Mouse (Mus musculus) naive thymus-derived CD4-positive, alpha-beta T cell, adult 5 months (primary cell): ENCODE results near the gene Il17ra. TPM values are rescaled to one million over a fixed set of nuclear protein-coding genes. Genes with fewer than 3 reads are reported as not detected.

Experiments
- polyA plus RNA-seq: library from polyadenylated mRNA; unstranded; fragments of 100-300 nt; shearing (Covaris generic); gene quantifications from one replicate; pipeline ENCODE4 v1.2.1, GENCODE M21; 2017

The Il17ra gene
- polyA plus RNA-seq, result 227 TPM

DNA sequence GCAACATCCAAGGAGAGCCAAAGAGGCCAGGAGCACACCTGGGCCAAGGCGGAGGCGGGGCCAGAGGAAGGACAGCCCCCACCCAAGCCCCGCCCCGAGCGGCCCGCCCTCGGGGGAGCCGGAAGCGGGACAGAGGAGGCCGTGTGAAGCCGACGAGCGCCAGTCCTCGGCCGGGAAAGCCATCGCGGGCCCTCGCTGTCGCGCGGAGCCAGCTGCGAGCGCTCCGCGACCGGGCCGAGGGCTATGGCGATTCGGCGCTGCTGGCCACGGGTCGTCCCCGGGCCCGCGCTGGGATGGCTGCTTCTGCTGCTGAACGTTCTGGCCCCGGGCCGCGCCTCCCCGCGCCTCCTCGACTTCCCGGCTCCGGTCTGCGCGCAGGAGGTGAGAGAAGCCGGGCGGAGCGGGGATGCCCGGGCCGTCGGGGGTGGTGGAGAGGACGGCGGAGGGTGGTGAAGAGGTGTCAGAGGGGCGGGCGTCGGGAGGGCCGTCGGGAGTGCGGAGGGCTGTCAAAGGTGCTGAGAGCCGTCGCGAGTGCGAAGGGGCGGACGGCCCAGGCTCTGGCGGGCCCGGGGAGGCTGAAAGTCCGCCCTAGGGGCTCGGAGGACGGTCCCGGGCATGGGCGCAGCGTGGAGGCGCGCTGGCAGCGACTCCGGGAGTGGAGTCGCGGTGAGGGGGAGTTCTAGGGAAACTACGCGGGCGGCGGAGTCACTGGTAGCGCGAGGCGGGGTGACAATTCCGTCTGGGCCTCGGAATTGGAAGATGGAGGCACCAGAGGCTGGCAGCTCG lies at the start of gene Il17ra:
Il17ra (plus strand) TSS at position 162 of the 786 bp plus-strand sequence.

DNA sequence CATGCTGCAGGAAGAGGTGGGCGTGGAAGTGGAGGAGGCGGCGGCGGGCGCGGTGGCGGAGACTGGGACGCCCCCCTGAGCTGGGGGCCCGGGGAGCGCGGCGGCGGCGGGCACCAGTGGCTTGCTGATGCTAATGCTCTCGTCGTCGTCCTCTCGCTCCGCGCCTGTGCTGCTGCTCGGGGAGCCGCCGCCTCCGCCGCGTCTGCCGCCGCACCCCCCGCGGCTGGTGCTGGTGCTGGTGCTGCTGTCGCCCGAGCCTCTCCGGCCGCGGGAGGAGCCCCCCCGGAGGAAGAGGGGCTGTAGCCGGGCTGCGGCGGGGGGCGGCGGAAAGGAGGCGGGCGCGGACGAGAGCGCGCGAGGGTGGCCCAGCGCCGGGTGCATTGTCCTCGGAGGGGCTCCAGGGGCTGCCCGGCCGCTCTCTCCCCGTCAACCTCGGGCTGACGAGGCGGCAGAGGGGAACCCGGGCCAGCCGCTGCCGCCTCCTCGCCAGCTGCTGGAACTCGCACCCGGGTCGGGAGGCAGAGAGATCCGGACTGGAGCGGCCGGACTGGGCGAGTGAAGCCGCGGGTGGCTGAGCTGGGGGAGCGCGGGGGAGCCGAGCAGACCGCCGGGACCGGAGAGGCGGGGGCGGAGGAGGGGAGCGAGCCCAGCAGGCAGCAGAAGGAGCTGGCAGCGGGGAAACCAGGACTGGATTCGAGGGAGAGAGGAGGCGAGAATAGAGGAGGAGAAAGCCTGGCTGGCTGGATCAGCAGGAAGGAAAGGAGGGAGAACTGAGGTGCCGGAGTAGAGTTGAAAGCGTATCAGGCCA lies 30.5 kb downstream of the Il17ra start, which contains the start of gene Tmem121b:
Tmem121b (minus strand) TSS at position 434 of the 808 bp plus-strand sequence.

DNA sequence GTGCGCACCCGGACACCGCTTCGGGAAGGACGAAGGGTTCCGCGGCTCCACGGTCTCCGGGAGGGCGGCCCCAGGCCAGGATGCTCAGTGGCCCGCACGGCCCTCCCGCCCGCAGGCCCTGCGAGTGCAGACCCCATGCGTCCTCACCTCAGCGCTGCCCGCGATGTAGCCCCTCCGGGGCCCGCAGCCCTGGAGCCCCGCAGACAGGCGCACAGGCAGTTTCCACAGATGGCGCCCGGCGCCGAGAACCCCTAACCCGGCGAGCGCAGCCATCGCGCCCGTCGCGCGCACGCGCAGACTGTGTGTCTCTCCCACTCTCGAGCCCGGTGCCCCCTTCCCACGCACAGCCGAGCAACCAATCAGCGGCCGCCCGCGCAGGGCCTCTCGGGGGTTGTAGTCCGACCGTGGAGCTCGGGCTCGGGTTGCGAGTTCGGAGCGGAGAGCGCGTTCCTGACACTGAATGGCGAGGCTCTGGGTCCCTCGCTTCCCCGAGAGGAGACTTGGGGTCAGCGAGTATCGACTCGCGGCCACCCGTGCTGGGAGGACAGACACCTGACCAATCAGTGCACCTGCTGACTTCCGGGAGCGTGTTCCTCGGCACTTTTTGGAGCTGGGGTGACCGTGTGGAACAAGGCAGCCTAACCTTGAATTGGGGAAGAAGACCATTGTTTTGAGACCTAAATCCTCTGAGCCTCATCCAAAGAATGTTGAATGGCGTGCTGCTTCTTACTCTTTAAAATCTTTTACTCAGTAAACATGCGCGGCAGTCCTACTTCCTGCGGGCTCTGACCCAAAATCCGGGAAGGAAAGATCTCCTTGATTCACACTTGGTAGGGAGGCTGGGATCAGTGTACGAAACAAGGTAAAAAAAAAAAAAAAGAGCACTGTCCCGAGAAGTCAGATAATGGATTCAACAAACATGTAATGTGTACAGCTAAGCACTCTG lies 68.2 kb downstream of the Il17ra start, which contains the start of gene Hdhd5:
Hdhd5 (minus strand) TSS at position 300 of the 946 bp plus-strand sequence.

Other genes starting within 250 kb of the Il17ra start
- not detected for gene D330020A13Rik, start 168.9 kb upstream of the Il17ra start, polyA plus RNA-seq
- gene B4galnt3, start 168.7 kb upstream of the Il17ra start, polyA plus RNA-seq, result not detected
- 178 TPM for gene Kdm5a, start 99.1 kb upstream of the Il17ra start, polyA plus RNA-seq
- 8.2 TPM for gene Ccdc77, start 98.9 kb upstream of the Il17ra start, polyA plus RNA-seq
- 0.58 TPM for gene Tmem121b, start 30.6 kb downstream of the Il17ra start, polyA plus RNA-seq
- 111 TPM for gene Hdhd5, start 68.1 kb downstream of the Il17ra start, polyA plus RNA-seq
- gene Cecr2, start 203.1 kb downstream of the Il17ra start, polyA plus RNA-seq, result 0.36 TPM